In genomic region chr11:61992671-61993285, GRCm38 (mm10) we compare ENCODE assay signal across 26 mouse cellular contexts.
"Had no signal": no experiment of that assay in that cellular context is flagged by ENCODE, and none has a peak within 500 bp of the region (broad histone marks: within the 10 kb centered on the region; RNA-seq: fewer than 3 reads in every experiment).

No protein-coding gene starts in this region.

- H3K27ac ChIP-seq: heart, embryonic 10.5 days; heart, embryonic 13.5 days; heart, embryonic 15.5 days; hindbrain, embryonic 13.5 days; hindbrain, embryonic 15.5 days; hindbrain, postnatal 0 days; kidney, embryonic 15.5 days; kidney, postnatal 0 days; limb, embryonic 13.5 days; limb, embryonic 15.5 days; liver, embryonic 12.5 days; liver, embryonic 14.5 days had no signal

- DNase-seq: gastrocnemius, postnatal 14 days; gastrocnemius, postnatal 36 days; heart, adult 18-20 months; heart, postnatal 14 days; heart, postnatal 36 days; kidney, adult 11 months; kidney, adult 2 months; kidney, adult 9 months; kidney, postnatal 14 days; kidney, postnatal 36 days; layer of hippocampus, adult 9-11 months; layer of hippocampus, postnatal 36 days; left cerebral cortex, postnatal 4 days had no signal

- ATAC-seq: hindbrain, postnatal 0 days; intestine, embryonic 16.5 days; liver, embryonic 12.5 days had no signal

- H3K4me3 ChIP-seq: heart, embryonic 10.5 days; heart, embryonic 13.5 days; heart, embryonic 15.5 days; hindbrain, embryonic 13.5 days; hindbrain, embryonic 15.5 days; kidney, embryonic 15.5 days; limb, embryonic 13.5 days; limb, embryonic 15.5 days; liver, embryonic 12.5 days had no signal

- H3K27me3 ChIP-seq: heart, embryonic 13.5 days; heart, embryonic 15.5 days; hindbrain, embryonic 13.5 days; hindbrain, embryonic 15.5 days; kidney, embryonic 15.5 days; limb, embryonic 13.5 days; limb, embryonic 15.5 days; liver, embryonic 12.5 days had no signal

- H3K4me2 ChIP-seq: heart, embryonic 13.5 days; heart, embryonic 15.5 days; hindbrain, embryonic 13.5 days; hindbrain, embryonic 15.5 days; kidney, embryonic 15.5 days; limb, embryonic 13.5 days; limb, embryonic 15.5 days; liver, embryonic 12.5 days had no signal

- H3K4me1 ChIP-seq: heart, embryonic 10.5 days; heart, embryonic 13.5 days; heart, embryonic 15.5 days; hindbrain, embryonic 13.5 days; hindbrain, embryonic 15.5 days; kidney, embryonic 15.5 days; limb, embryonic 13.5 days; limb, embryonic 15.5 days had no signal

- H3K36me3 ChIP-seq: heart, embryonic 10.5 days; heart, embryonic 13.5 days; heart, embryonic 15.5 days; hindbrain, embryonic 13.5 days; hindbrain, embryonic 15.5 days; kidney, embryonic 15.5 days; limb, embryonic 13.5 days; limb, embryonic 15.5 days had no signal

- H3K9me3 ChIP-seq: heart, embryonic 10.5 days; heart, embryonic 13.5 days; heart, embryonic 15.5 days; hindbrain, embryonic 13.5 days; hindbrain, embryonic 15.5 days; limb, embryonic 15.5 days had no signal

- H3K9ac ChIP-seq: heart, embryonic 13.5 days; heart, embryonic 15.5 days; hindbrain, embryonic 13.5 days; hindbrain, embryonic 15.5 days; kidney, embryonic 15.5 days; limb, embryonic 13.5 days; limb, embryonic 15.5 days; liver, embryonic 12.5 days; liver, embryonic 14.5 days had no signal
